Mouse (Mus musculus): ENCODE data around the gene Plk2.
A peak's percentile ranks its signal among the peaks of the same experiment; 100 is the strongest.
"Not testable (repeated sequence)": the region's sequence is repeated elsewhere in the genome, so short reads cannot be mapped to it uniquely, and the experiment has no call there.

Plk2 gene

GRCm38 (mm10) chr13:110394291-110395178 is at the start of gene Plk2:
Gene Plk2 (plus strand): TSS chr13:110395046.
- peak; percentile 96 for DNase-seq (ENCODE audit: low spot score)

- no peak for DNase-seq (ENCODE audit: low spot score)
Observed at GRCm38 (mm10) chr13:110346707-110347106, 48.1 kb upstream of the Plk2 start.

- no peak for DNase-seq (ENCODE audit: low spot score)
Observed at GRCm38 (mm10) chr13:110351051-110351450, 43.8 kb upstream of the Plk2 start.

GRCm38 (mm10) chr13:110356941-110357340 is 37.9 kb upstream of the Plk2 start, which contains the start of gene Gapt:
Gene Gapt (minus strand): TSS chr13:110357199.
- no peak for DNase-seq (ENCODE audit: low spot score)

- no peak for DNase-seq (ENCODE audit: low spot score)
Observed at GRCm38 (mm10) chr13:110363722-110364121, 31.1 kb upstream of the Plk2 start.

- DNase-seq (ENCODE audit: low spot score): no peak
Observed at GRCm38 (mm10) chr13:110366477-110366876, 28.4 kb upstream of the Plk2 start.

- no peak for DNase-seq (ENCODE audit: low spot score)
Observed at GRCm38 (mm10) chr13:110367961-110368555, 26.8 kb upstream of the Plk2 start.

- peak; percentile 50 for DNase-seq (ENCODE audit: low spot score)
Observed at GRCm38 (mm10) chr13:110368556-110369040, 26.2 kb upstream of the Plk2 start.

- no peak for DNase-seq (ENCODE audit: low spot score)
Observed at GRCm38 (mm10) chr13:110369673-110370072, 25.2 kb upstream of the Plk2 start.

GRCm38 (mm10) chr13:110382447-110382901 is 12.4 kb upstream of the Plk2 start:
- peak; percentile 48 for DNase-seq (ENCODE audit: low spot score)

- no peak for DNase-seq (ENCODE audit: low spot score)
Observed at GRCm38 (mm10) chr13:110384514-110384913, 10.3 kb upstream of the Plk2 start.

- peak; percentile 78 for DNase-seq (ENCODE audit: low spot score)
Observed at GRCm38 (mm10) chr13:110392210-110392609, 2.6 kb upstream of the Plk2 start.

- no peak for DNase-seq (ENCODE audit: low spot score)
Observed at GRCm38 (mm10) chr13:110392631-110393030, 2.2 kb upstream of the Plk2 start.

- DNase-seq (ENCODE audit: low spot score): no peak
Observed at GRCm38 (mm10) chr13:110395179-110395794, 441 bp downstream of the Plk2 start.

GRCm38 (mm10) chr13:110395916-110396685 is 1.3 kb downstream of the Plk2 start:
- no peak for DNase-seq (ENCODE audit: low spot score)

- DNase-seq (ENCODE audit: low spot score): no peak
Observed at GRCm38 (mm10) chr13:110397750-110398149, 2.9 kb downstream of the Plk2 start.

GRCm38 (mm10) chr13:110398513-110399270 is 3.8 kb downstream of the Plk2 start:
- DNase-seq (ENCODE audit: low spot score): no peak

- no peak for DNase-seq (ENCODE audit: low spot score)
Observed at GRCm38 (mm10) chr13:110401443-110401842, 6.6 kb downstream of the Plk2 start.

GRCm38 (mm10) chr13:110401877-110402276 is 7.0 kb downstream of the Plk2 start:
- DNase-seq (ENCODE audit: low spot score): no peak

GRCm38 (mm10) chr13:110404059-110404458 is 9.2 kb downstream of the Plk2 start:
- no peak for DNase-seq (ENCODE audit: low spot score)

GRCm38 (mm10) chr13:110404686-110405085 is 9.8 kb downstream of the Plk2 start:
- DNase-seq (ENCODE audit: low spot score): not testable (repeated sequence)
